Mouse (Mus musculus) cerebral cortex, adult 2 months (tissue): Measurements from ENCODE around the gene Nabp2.

Experiments used
- WGBS: fragments of 180-500 bp; shearing (Covaris S2); methylation state at CpG from one replicate; pipeline ENCODE4 v1.1.7; 2018; 5-methylcytosine and 5-hydroxymethylcytosine counted together

Gene Nabp2

DNA sequence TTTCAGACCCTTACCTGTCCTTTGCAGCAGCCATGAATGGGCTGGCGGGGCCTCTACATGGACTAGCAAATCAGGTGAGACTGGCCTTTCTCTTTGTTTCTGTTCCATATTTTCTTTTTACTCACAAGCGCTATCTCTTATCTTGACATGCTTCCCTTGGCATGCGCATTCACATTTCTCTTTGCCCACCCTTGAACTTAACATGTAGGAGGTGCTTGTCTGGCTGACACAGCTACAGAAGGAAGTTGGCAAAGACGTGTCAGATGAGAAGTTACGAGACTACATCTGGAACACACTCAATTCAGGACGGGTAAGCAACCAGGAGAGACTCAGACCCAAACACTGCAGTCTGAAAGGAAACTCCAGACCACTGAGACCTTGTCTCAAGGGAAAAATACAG, 52.1 kb downstream of the Nabp2 start:
- 76% methylated on average over 6 of the region's 6 CpGs for WGBS

DNA sequence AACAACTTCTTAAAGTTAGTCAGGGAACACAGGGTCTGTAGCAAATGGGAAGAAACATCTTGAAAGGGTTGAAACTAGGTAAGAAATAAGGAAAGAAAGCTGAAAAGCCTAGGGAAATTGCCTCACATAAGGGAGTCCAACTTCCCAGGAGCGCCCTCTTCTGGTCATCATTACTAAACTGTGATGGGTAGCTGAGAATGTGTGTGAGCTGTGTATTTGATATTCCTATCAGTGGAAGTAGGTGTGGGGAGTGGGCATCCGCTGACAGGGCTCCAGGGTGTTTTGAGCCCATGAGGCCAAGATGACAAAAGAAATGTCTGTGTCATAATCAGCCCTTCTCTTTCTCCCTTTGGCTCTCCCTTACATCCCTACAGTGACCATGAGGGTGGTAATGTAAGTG, 52.5 kb downstream of the Nabp2 start:
- WGBS = 49% methylated on average over 2 of the region's 2 CpGs
